Mouse (Mus musculus): Measurements from ENCODE around the gene Cbl. TPM values are rescaled to one million over a fixed set of nuclear protein-coding genes. Genes with fewer than 3 reads are reported as not detected.

Gene Cbl
- polyA plus RNA-seq, 1 experiment, result 8.1 TPM

DNA sequence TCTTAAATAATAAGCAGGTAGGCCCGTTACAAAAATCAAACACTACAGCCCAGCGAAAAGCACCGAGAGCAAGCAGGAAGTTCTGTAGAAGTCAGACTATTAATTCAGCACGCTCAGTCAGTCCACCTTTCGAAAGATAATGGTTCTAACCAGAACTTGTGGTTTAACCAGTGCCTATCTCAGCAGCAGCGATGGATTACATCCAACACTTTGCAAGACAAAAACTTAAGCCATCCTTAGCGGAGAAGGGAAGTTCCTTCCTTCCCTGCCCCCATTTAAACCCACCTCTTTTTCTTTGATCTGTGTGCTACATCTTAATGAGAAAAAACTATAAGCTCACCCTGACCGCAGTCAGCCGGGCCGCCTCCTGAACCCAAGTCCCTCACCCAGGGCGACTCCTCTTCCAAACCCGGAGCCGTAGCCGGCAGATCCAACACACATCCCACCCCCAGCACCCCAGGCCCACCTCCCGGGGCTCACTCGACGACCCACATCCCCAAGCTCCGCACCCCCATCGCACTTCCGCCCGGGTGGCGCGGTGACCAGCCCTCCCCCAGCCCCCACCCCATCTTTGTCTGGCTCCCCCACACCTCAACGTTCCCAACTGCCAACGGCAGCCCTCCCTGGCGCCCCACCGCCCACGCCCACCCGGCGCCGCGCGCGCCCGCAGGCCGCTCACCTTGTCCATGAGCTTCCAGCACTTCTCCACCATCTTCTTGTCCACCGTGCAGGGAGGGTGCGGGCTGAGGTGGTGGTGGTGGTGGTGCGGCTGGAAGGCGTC is 638 bp downstream of the Cbl start:
- DNase-seq, result peak; percentile 26
- Histone ChIP-seq H3K4me1 (ENCODE audit: control insufficient read depth, insufficient read depth, low read length) (peaks cover 14% of the 10 kb centered on the region; the same call in 1 of the 2 replicates), H3K27me3 (replicated peaks; ENCODE audit: control insufficient read depth, insufficient read depth, low read length) (no peaks in the 10 kb centered on the region), H3K4me3 (ENCODE audit: insufficient read depth, low read depth, low read length) (peak overlapping the region; percentile 99), H3K36me3 (ENCODE audit: control insufficient read depth, insufficient read depth, low read length) (no peaks in the 10 kb centered on the region), H3K27ac (ENCODE audit: insufficient read depth, low read depth, low read length) (peak overlapping the region; percentile 64)
- under 1% methylated on average over 40 of the region's 40 CpGs for WGBS
- TF ChIP-seq CTCF (conservative IDR thresholded peaks at IDR 0.05; ENCODE audit: insufficient read depth, insufficient read length, low read depth, low read length), result no peak
- TF ChIP-seq POLR2A (IDR thresholded peaks at IDR 0.05; ENCODE audit: low read depth, low read length), result no peak

DNA sequence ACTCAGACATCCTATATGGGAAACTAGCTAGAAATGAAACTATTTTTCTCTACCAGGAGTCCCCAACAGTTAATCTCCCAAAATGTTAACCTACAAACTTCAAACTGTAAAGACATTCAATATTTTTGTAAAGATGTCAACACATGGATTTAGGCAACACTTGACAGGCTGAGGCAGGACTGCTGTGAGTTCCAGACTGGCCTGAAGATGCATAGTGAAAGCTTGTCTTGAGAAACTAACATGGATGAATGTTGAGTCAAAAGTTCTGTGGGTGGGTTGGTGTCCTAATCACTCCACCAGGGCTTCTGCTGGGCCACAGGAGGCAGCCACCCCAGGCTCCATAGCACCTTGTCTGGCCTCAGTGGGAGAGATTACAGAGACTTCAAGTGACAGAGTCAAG is 2.2 kb downstream of the Cbl start:
- TF ChIP-seq POLR2A (IDR thresholded peaks at IDR 0.05; ENCODE audit: low read depth, low read length), result no peak
- TF ChIP-seq CTCF (conservative IDR thresholded peaks at IDR 0.05; ENCODE audit: insufficient read depth, insufficient read length, low read depth, low read length), result no peak
- Histone ChIP-seq H3K4me1 (ENCODE audit: control insufficient read depth, insufficient read depth, low read length) (peaks cover 19% of the 10 kb centered on the region; the same call in 1 of the 2 replicates), H3K36me3 (ENCODE audit: control insufficient read depth, insufficient read depth, low read length) (no peaks in the 10 kb centered on the region), H3K27ac (ENCODE audit: insufficient read depth, low read depth, low read length) (no peak overlapping the region), H3K27me3 (replicated peaks; ENCODE audit: control insufficient read depth, insufficient read depth, low read length) (no peaks in the 10 kb centered on the region), H3K4me3 (ENCODE audit: insufficient read depth, low read depth, low read length) (no peak overlapping the region)
- DNase-seq, result no peak

DNA sequence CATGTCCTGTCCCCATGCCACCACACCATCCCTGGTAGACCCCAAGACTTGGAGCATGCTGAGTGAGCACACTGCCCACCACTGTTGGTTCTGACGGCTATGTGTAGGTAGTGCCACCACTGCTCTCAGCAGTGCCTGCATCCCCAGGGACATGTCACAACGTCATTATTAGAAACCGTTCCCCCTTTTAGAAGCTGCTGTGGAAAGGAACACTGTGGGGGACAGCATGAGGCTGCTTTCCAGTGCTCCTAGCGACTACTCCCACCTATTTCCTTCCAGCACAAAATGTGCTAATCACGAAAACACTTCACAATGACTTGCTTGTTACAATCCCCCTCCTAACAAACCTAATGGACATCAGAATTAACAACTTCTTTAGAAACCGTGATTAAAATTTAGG is 7.9 kb downstream of the Cbl start:
- no peak overlapping the region for H3K4me3 ChIP-seq (ENCODE audit: insufficient read depth, low read depth, low read length)
- no peaks in the 10 kb centered on the region for H3K27me3 ChIP-seq (replicated peaks; ENCODE audit: control insufficient read depth, insufficient read depth, low read length)
- H3K4me1 ChIP-seq (ENCODE audit: control insufficient read depth, insufficient read depth, low read length), result peaks cover 12% of the 10 kb centered on the region
- DNase-seq, result no peak
- no peaks in the 10 kb centered on the region for H3K36me3 ChIP-seq (ENCODE audit: control insufficient read depth, insufficient read depth, low read length)
- 17% methylated on average over 6 of the region's 6 CpGs for WGBS
- H3K27ac ChIP-seq (ENCODE audit: insufficient read depth, low read depth, low read length), result no peak overlapping the region
- TF ChIP-seq CTCF (conservative IDR thresholded peaks at IDR 0.05; ENCODE audit: insufficient read depth, insufficient read length, low read depth, low read length) (no peak), POLR2A (IDR thresholded peaks at IDR 0.05; ENCODE audit: low read depth, low read length) (no peak)

DNA sequence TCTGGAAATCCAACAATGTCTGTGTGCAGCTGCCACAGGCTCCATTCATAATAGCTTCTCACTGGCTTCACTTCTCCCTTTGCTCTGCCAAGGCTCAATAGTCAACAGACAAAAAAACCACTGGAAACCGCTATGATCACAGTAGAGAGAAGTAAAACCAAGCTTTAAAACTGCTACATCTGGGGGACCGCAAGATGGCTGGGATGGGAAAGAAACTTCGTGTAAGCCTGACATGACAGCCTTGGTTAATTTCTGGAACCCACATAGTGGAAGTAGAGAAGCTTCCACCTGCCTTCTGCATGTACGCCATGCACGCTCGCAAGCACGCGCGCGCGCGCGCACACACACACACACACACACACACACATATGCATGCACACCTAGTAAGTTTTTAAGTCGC is 20.3 kb downstream of the Cbl start:
- Histone ChIP-seq H3K4me1 (ENCODE audit: control insufficient read depth, insufficient read depth, low read length) (peaks cover 6% of the 10 kb centered on the region), H3K36me3 (ENCODE audit: control insufficient read depth, insufficient read depth, low read length) (no peaks in the 10 kb centered on the region), H3K27ac (ENCODE audit: insufficient read depth, low read depth, low read length) (no peak overlapping the region), H3K4me3 (ENCODE audit: insufficient read depth, low read depth, low read length) (no peak overlapping the region), H3K27me3 (replicated peaks; ENCODE audit: control insufficient read depth, insufficient read depth, low read length) (no peaks in the 10 kb centered on the region)
- WGBS, result 96% methylated on average over 14 of the region's 14 CpGs
- TF ChIP-seq POLR2A (IDR thresholded peaks at IDR 0.05; ENCODE audit: low read depth, low read length) (no peak), CTCF (conservative IDR thresholded peaks at IDR 0.05; ENCODE audit: insufficient read depth, insufficient read length, low read depth, low read length) (no peak)
- DNase-seq, result no peak

DNA sequence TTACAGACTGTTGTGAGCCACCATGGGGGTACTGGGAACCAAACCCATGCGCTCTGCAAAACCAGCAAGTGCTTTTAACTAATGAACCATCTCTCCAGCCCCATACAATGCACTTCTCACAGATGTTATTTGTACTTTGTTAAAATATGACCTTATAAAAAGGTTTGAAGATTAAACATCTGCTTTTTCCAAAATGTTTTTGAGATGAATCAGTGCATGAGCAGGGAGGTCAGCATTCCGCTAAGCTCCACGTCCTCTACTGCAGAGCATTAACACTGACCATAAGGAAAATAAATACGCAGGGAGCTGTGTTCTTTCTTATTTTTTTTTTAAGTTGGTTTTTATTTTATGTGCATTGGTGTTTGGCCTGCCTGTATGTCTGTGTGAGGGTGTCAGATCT is 21.4 kb downstream of the Cbl start:
- TF ChIP-seq CTCF (conservative IDR thresholded peaks at IDR 0.05; ENCODE audit: insufficient read depth, insufficient read length, low read depth, low read length) (no peak), POLR2A (IDR thresholded peaks at IDR 0.05; ENCODE audit: low read depth, low read length) (no peak)
- Histone ChIP-seq H3K4me1 (ENCODE audit: control insufficient read depth, insufficient read depth, low read length) (peaks cover 6% of the 10 kb centered on the region), H3K4me3 (ENCODE audit: insufficient read depth, low read depth, low read length) (no peak overlapping the region), H3K36me3 (ENCODE audit: control insufficient read depth, insufficient read depth, low read length) (no peaks in the 10 kb centered on the region), H3K27ac (ENCODE audit: insufficient read depth, low read depth, low read length) (no peak overlapping the region), H3K27me3 (replicated peaks; ENCODE audit: control insufficient read depth, insufficient read depth, low read length) (no peaks in the 10 kb centered on the region)
- 83% methylated on average over 4 of the region's 4 CpGs for WGBS
- no peak for DNase-seq

DNA sequence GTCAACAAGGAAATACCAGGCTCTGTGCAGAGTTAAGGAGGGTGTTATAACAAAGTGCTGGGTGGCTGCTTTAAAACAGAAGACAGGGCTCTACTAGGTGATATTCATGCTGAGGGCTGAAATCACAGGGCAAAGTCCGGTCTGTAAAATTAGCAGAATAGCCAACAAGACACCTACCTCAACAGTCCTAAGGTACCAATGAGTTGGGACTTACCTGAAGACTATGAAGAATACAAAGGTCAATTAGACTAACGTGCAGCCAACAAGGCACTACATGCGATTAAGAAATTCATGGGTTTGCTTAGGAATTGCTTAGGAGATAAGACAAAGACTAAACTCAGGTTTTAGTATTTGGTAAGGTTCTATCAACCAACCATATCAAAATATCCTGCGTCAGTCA is 24.4 kb downstream of the Cbl start:
- H3K36me3 ChIP-seq (ENCODE audit: control insufficient read depth, insufficient read depth, low read length), result no peaks in the 10 kb centered on the region
- H3K4me3 ChIP-seq (ENCODE audit: insufficient read depth, low read depth, low read length), result no peak overlapping the region
- peaks cover 6% of the 10 kb centered on the region for H3K4me1 ChIP-seq (ENCODE audit: control insufficient read depth, insufficient read depth, low read length)
- WGBS, result 70% methylated on average over 4 of the region's 4 CpGs
- TF ChIP-seq CTCF (conservative IDR thresholded peaks at IDR 0.05; ENCODE audit: insufficient read depth, insufficient read length, low read depth, low read length) (no peak), POLR2A (IDR thresholded peaks at IDR 0.05; ENCODE audit: low read depth, low read length) (no peak)
- H3K27ac ChIP-seq (ENCODE audit: insufficient read depth, low read depth, low read length), result no peak overlapping the region
- DNase-seq, result peak; percentile 30
- no peaks in the 10 kb centered on the region for H3K27me3 ChIP-seq (replicated peaks; ENCODE audit: control insufficient read depth, insufficient read depth, low read length)

DNA sequence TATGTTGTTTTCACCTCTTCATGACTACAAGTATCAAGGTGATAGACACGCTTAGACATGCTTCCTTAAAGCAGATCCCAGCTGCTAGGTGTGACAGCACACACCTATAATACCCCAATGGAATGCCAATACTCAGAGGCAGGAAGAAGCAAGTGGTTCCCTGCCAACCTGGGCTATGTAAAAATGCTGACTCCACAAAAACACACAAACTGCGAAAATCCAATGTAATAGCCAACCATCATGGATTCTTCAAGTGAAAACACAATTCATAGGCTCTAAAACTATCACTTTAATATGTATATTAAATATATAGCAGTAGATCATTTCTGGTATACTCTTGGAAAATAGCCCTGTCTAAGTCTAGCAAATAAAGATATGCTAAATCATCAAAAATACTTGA is 26.0 kb downstream of the Cbl start:
- no peak overlapping the region for H3K27ac ChIP-seq (ENCODE audit: insufficient read depth, low read depth, low read length)
- WGBS, result 78% methylated on average over 2 of the region's 2 CpGs
- TF ChIP-seq POLR2A (IDR thresholded peaks at IDR 0.05; ENCODE audit: low read depth, low read length), result no peak
- no peak for TF ChIP-seq CTCF (conservative IDR thresholded peaks at IDR 0.05; ENCODE audit: insufficient read depth, insufficient read length, low read depth, low read length)
- H3K4me1 ChIP-seq (ENCODE audit: control insufficient read depth, insufficient read depth, low read length), result peaks cover 6% of the 10 kb centered on the region
- H3K4me3 ChIP-seq (ENCODE audit: insufficient read depth, low read depth, low read length), result no peak overlapping the region
- DNase-seq, result no peak
- no peaks in the 10 kb centered on the region for H3K36me3 ChIP-seq (ENCODE audit: control insufficient read depth, insufficient read depth, low read length)
- H3K27me3 ChIP-seq (replicated peaks; ENCODE audit: control insufficient read depth, insufficient read depth, low read length), result no peaks in the 10 kb centered on the region
